Mouse (Mus musculus): ENCODE data around the gene Slc47a2.
"Not testable (repeated sequence)": the region's sequence is repeated elsewhere in the genome, so short reads cannot be mapped to it uniquely, and the experiment has no call there.

The Slc47a2 gene

DNA sequence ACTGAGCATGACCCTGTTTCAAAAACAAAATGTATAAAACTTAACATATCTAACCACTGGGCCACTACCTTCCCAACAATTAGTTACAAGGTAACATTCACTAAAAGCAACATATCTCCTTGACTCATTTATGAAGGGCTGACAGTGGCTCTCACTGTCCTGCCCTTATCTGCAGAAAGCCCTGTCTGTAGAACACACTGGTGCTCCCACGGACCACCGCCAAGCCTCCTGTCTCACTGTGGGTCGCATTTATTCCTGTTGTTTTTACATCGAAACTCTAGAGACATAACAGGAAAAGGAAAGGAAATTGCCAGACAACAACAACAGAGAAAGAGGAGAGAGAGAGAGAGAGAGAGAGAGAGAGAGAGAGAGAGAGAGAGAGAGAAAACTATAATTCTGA, 1.4 kb downstream of the Slc47a2 start:
- no peak for DNase-seq (ENCODE audit: low spot score in 2 of 2)

DNA sequence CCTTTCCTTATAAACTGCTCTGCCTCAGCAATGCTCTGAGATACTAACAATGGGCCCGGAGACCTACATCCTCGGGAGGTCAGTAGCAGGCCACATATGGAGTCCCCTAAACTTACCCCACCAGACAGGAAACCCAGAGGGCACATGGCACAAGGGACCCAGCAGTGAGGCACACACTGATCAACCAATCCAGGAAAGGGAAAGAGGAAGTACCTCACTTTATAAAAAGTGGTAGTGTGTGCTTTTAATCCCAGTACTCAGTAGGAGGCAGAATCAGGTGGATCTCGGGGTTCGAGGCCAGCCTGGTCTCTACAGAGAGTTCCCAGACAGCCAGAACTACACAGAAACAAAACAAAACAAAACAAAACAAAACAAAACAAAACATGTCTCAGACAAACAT, 2.3 kb downstream of the Slc47a2 start:
- no peak for DNase-seq (ENCODE audit: low spot score in 2 of 2)

DNA sequence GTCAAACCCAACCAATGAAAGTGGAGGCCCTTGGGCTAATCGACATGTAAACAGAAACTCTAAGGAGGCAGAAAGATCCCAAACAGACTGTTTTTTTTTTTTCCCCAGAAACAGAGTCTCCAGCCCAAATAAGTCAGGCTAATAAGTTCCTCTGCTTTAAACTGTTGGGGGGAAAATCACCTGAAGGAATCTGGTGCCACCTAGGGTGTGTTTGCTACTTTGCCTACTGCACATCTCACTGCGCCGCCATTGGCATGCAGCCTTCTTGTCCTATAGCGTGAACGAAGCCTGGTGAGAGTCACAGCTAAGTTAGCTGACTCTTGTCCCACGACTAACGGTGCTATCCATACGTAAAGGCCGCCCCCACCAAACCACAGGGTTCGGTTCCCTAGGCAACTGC, 5.1 kb downstream of the Slc47a2 start:
- no peak for DNase-seq (ENCODE audit: low spot score in 2 of 2)

GRCm38 (mm10) chr11:61320904-61321687, 21.6 kb downstream of the Slc47a2 start:
- no peak for DNase-seq (ENCODE audit: low spot score in 2 of 2)

DNA sequence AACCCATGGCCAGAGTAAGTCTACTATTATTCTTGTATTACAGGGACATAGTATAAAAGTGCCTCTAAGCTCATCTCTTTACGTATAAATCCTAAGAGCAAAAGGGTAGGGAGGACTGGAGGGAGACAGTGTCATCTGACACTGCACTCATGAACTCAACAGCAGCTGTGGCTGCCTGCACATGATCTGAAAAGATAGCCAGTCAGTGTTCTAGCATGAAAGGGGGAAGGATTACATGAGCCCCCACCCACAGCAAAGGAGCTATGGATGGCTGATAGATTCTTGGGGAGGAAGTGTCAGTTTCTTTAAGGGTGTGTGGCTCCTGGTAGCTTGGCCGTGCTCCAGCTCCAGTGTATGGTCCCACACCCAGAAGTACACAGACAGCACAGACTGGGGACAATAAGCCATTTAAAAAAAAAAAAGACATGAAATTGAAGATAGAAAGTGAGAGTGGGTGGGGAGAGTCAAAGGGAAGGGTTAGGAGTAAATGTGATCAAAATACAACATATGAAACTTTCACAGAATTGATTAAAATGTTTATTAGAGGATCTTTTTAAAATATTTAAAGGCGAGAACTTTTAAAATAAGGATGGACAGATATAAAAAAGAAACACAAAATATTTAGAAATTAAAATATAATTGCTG, 22.6 kb downstream of the Slc47a2 start:
- no peak for DNase-seq (ENCODE audit: low spot score in 2 of 2)

DNA sequence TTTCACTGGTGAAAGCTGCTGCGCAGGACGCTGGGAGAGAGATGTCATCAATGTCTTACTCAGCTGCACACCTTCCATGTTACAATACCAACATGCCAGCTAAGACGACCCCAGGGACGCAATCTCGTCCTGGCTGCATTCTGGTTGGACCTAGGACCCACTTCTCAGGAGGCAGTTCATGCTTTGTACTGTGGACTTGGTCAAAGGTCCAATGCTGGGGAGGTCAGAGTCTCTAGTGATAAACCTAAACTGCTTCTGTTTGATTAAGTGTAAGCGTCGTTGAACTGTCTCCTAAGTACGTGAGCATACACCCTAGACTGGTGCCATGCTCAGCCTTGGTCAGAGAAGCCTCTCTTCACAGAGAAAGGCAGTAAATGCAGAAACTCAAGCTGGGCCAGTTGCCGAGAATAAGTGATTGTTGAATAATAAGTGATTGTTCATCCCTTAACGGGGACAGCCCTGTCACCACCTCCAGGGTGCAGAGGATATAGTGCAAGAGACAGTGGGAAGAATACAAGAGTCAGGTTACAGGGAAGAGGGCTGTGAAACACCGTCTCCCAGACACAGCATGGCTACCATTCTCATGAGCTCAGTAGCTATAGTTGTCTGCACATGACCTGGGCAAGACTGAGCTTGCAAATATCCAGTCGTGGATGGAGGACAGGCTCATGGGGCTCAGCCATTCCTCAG, 23.3 kb downstream of the Slc47a2 start:
- no peak for DNase-seq (ENCODE audit: low spot score in 2 of 2)

DNA sequence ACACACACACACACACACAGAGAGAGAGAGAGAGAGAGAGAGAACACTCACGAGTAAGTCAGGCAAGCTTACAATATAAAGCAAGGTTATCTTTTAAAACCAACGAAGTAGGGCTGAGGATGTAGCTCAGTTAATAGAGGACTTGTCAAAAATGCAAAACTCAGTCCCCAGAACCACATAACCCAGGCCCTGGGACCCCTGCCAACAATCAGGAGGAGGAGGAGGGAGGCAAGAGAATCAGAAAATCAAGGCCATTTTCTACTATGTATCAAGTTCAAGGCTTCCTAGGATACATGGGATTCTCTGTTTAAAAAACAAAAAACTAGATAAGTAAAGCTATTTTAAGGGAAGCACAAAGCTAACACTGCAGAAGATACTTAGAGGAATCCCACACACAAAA, 25.8 kb downstream of the Slc47a2 start:
- no peak for DNase-seq (ENCODE audit: low spot score in 2 of 2)

GRCm38 (mm10) chr11:61310321-61310720, 32.3 kb downstream of the Slc47a2 start:
- no peak for DNase-seq (ENCODE audit: low spot score in 2 of 2)

DNA sequence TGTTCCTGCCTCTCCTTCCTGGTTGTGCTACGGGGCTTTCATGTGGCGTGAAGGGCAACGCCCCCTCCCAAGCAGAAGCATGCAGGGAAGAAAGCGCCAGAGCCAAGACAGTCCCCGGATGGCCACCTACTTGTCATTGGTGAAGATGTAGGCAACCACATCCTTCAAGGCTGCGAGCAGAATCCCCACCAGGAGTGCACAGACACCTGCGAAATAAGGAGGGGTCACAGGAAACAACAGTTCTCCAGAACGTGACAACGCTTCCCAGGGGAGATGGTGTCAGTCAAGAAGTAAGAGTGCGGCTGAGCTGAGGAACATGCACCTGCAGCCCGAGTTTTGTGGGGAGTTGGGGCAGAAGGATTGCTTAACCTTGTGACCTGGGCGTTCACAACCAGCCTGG, 32.8 kb downstream of the Slc47a2 start:
- DNase-seq (ENCODE audit: low spot score in 2 of 2), result no peak

- DNase-seq (ENCODE audit: low spot score in 2 of 2), result peak in 1 of 2 experiments; percentile 31
Measured at GRCm38 (mm10) chr11:61307795-61308194, 34.9 kb downstream of the Slc47a2 start.

DNA sequence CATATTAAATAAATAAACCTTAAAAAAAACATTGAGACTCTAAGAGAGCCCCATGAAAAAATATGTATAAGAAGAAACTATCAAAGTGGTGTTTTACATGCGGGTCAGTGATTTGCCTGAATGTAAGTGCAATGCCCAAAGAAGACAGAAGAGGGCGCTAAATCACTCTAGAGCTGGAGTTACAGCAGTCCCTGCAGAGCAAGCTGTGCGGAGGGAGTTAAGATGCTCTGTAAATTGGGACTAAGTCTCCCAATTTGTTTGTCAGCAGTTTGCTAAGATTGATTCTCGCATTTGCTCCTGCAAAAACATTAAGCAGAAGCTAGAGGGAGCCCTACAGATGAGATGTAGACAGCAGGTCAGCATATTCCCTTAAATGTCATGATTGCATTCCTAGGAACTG, 37.3 kb downstream of the Slc47a2 start:
- DNase-seq (ENCODE audit: low spot score in 2 of 2), result peak; percentile 62 to 83

GRCm38 (mm10) chr11:61304535-61304934, 38.1 kb downstream of the Slc47a2 start:
- not testable (repeated sequence) for DNase-seq (ENCODE audit: low spot score in 2 of 2)

- DNase-seq (ENCODE audit: low spot score in 2 of 2), result no peak
Measured at GRCm38 (mm10) chr11:61300716-61301392, 41.8 kb downstream of the Slc47a2 start.

DNA sequence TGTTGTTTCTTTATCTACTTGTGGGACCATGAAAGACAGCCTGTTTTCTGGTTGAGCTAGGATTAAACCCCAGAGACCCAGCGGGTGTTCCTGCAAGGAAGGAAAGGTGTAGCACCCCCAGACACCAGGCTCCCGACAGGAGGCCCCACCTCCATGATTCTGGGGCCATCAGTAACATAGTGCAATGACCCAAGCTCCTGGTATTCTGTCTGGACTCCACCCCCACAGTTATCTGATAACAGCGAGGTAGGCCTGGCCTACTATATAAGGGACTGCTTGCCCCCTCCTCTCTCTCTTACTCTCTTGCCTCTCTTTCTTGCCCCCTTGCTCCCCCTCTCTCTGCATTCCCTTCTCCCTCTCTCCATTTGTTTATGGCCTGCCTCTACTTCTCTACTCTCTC, 42.5 kb downstream of the Slc47a2 start:
- no peak for DNase-seq (ENCODE audit: low spot score in 2 of 2)

GRCm38 (mm10) chr11:61297901-61298300, 44.8 kb downstream of the Slc47a2 start:
- no peak for DNase-seq (ENCODE audit: low spot score in 2 of 2)

- no peak for DNase-seq (ENCODE audit: low spot score in 2 of 2)
Measured at GRCm38 (mm10) chr11:61297326-61297725, 45.3 kb downstream of the Slc47a2 start.

GRCm38 (mm10) chr11:61296556-61296955, 46.1 kb downstream of the Slc47a2 start:
- DNase-seq (ENCODE audit: low spot score in 2 of 2), result no peak

DNA sequence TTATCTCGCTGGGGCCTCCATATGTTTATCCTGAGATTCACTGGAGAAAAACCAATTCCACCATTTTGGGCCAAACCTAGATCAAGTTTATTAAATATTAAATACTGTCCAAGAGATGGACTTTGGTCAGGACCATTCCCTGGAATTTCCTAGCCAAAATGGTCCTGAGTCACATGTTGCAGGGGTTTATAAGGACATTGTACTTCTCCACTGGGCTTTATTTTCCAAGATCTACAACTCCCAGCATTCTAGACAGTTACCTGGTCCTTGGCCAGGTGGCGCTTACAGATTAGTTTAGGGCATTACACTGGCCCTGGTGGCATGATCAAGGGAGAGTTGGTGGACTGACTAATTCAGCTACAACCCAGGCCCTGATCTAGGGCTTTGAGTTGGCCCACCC, 47.1 kb downstream of the Slc47a2 start:
- no peak for DNase-seq (ENCODE audit: low spot score in 2 of 2)

- no peak for DNase-seq (ENCODE audit: low spot score in 2 of 2)
Measured at GRCm38 (mm10) chr11:61294431-61294830, 48.2 kb downstream of the Slc47a2 start.

DNA sequence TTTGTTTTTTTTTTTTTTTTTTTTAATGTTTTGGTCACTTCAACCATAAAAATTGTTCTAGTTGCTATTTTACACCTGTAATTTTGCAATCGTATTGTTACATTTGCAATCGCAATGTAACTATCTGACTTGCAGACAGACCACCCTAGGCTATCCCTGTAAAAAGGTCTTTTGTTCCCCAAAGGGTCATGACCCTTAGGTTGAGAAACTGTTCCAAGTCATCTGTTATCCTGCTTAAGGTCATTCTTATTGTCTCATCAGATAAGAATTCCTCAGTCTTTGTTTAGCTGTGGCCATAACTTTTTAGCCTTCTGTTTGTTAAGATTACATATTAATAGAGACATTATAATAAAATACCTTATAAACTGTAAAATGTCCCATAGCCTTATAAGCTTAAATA, 49.4 kb downstream of the Slc47a2 start:
- DNase-seq (ENCODE audit: low spot score in 2 of 2), result no peak

- no peak for DNase-seq (ENCODE audit: low spot score in 2 of 2)
Measured at GRCm38 (mm10) chr11:61284323-61284722, 58.3 kb downstream of the Slc47a2 start.

DNA sequence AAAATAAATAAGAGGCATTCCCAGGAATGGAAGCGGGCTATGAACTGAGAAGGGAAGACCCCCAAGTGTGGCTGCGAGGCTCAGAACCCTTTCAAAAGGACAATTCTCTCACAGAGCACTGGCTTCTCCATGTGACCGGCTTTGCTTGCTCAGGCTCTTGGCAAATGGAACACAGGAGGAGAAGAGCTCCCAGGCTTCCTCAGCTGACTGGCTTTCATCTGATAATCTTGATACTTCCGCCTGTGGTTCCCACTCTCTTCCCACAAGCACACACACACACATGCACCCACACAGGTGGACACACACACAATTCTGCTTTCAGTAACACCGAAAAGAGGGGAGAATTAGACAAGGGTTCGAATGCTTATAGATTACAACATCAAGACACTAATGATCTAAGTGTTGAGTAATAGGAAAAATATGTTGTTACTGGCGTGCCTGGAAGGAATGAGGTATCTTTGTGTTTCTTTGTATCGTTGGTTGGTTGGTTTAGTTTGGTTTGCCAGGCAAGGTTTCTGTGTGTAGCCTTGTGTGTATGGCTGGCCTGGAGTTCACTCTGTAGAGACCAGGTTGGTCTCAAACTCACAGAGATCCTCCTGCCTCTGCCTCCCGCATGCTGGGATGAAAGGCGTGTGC, 59.1 kb downstream of the Slc47a2 start:
- DNase-seq (ENCODE audit: low spot score in 2 of 2), result no peak

All from spleen, postnatal 4 days (tissue).